Mouse (Mus musculus) midbrain, embryonic 16.5 days (tissue): ENCODE measurements at regions not wholly inside any gene's neighbourhood (a gene's known extent, or its start where the extent isn't known, plus 50 kb on each side); places are given as distances from the start of the nearest gene placed in this dataset.

Experiments used
- ATAC-seq: fragments of 200-750 bp; cut with Nextera tagmentation; 2 replicates; pipeline ENCODE4 v1.8.0; 2017; ENCODE audit warnings: moderate TSS enrichment
- H3K27ac ChIP-seq: fragments of 300-500 bp; sonication (generic); 2 replicates; pipeline ENCODE4 v1.5.1; 2014; ENCODE audit warnings: mild to moderate bottlenecking, low read length, mixed read lengths
- H3K27me3 ChIP-seq: fragments of 300-500 bp; sonication (generic); 2 replicates; pipeline ENCODE4 v1.6.1; 2014; ENCODE audit warnings: low read depth, low read length, mixed read lengths; ENCODE audit not compliant: control insufficient read depth, insufficient read depth
- H3K36me3 ChIP-seq: fragments of 300-500 bp; sonication (generic); 2 replicates; pipeline ENCODE4 v1.6.1; 2014; ENCODE audit warnings: mild to moderate bottlenecking, low read length, moderate library complexity, mixed read lengths; ENCODE audit not compliant: control insufficient read depth, insufficient read depth
- H3K4me1 ChIP-seq: fragments of 300-500 bp; sonication (generic); 2 replicates; pipeline ENCODE4 v1.6.1; 2014; ENCODE audit warnings: mild to moderate bottlenecking, low read length, mixed read lengths; ENCODE audit not compliant: control insufficient read depth, insufficient read depth
- H3K4me2 ChIP-seq: fragments of 300-500 bp; sonication (generic); 2 replicates; pipeline ENCODE4 v1.6.1; 2014; ENCODE audit warnings: mild to moderate bottlenecking, low read length, mixed read lengths
- H3K4me3 ChIP-seq: fragments of 300-500 bp; sonication (generic); 2 replicates; pipeline ENCODE4 v1.5.1; 2014; ENCODE audit warnings: low read depth, mild to moderate bottlenecking, low read length, moderate library complexity, mixed read lengths
- H3K9ac ChIP-seq: fragments of 300-500 bp; sonication (generic); 2 replicates; pipeline ENCODE4 v1.6.1; 2014; ENCODE audit warnings: low read depth, low read length, mixed read lengths
- H3K9me3 ChIP-seq: fragments of 300-500 bp; sonication (generic); replicated peaks from 2 replicates; pipeline ENCODE4 v1.6.1; 2014; ENCODE audit warnings: mild to moderate bottlenecking, low read length, mixed read lengths; ENCODE audit not compliant: control insufficient read depth, poor library complexity, severe bottlenecking
- WGBS: fragments of 180-500 bp; shearing (Covaris S2); extraction: QIAGEN DNeasy Blood & Tissue Kit; methylation state at CpG from one replicate; pipeline ENCODE4 v1.1.7; 2014; 5-methylcytosine and 5-hydroxymethylcytosine counted together

GRCm38 (mm10) chr12:110186381-110186780 is 92.5 kb upstream of the Dio3 start:
- Histone ChIP-seq H3K9ac (no peak overlapping the region), H3K4me1 (peaks cover 26% of the 10 kb centered on the region), H3K9me3 (no peaks in the 10 kb centered on the region), H3K4me3 (no peak overlapping the region), H3K4me2 (no peak overlapping the region), H3K27ac (no peak overlapping the region), H3K36me3 (no peaks in the 10 kb centered on the region), H3K27me3 (peaks cover 36% of the 10 kb centered on the region)
- ATAC-seq = no peak
- 17% methylated on average over 3 of the region's 3 CpGs for WGBS

- H3K9me3 ChIP-seq = no peaks in the 10 kb centered on the region
- H3K27me3 ChIP-seq = peaks cover 36% of the 10 kb centered on the region
- no peak overlapping the region for H3K27ac ChIP-seq
- no peaks in the 10 kb centered on the region for H3K36me3 ChIP-seq
- no peak for ATAC-seq
- WGBS = 8% methylated on average over 10 of the region's 10 CpGs
- H3K9ac ChIP-seq = no peak overlapping the region
- H3K4me2 ChIP-seq = no peak overlapping the region
- no peak overlapping the region for H3K4me3 ChIP-seq
- peaks cover 26% of the 10 kb centered on the region for H3K4me1 ChIP-seq
These were observed 92.0 kb upstream of the Dio3 start for GRCm38 (mm10) chr12:110186911-110187245.

- 0 out of 2 replicates have a peak overlapping the region, but pooled peaks have one; percentile 34 for H3K9ac ChIP-seq
- WGBS = 3% methylated on average over 49 of the region's 49 CpGs
- peaks cover 40% of the 10 kb centered on the region for H3K27me3 ChIP-seq
- no peaks in the 10 kb centered on the region for H3K9me3 ChIP-seq
- H3K4me2 ChIP-seq = peak overlapping the region; percentile 44
- peaks cover 26% of the 10 kb centered on the region for H3K4me1 ChIP-seq
- H3K4me3 ChIP-seq = peak overlapping the region; percentile 24
- no peak for ATAC-seq
- H3K36me3 ChIP-seq = no peaks in the 10 kb centered on the region
- peak overlapping the region; percentile 28; the same call in 1 of the 2 replicates for H3K27ac ChIP-seq
These were observed 91.4 kb upstream of the Dio3 start for GRCm38 (mm10) chr12:110187246-110188135.

- peaks cover 26% of the 10 kb centered on the region for H3K4me1 ChIP-seq
- peak overlapping the region; percentile 42; the same call in 1 of the 2 replicates for H3K27ac ChIP-seq
- H3K4me3 ChIP-seq = peak overlapping the region; percentile 24; the same call in 1 of the 2 replicates
- 4% methylated on average over 28 of the region's 29 CpGs for WGBS
- peaks cover 40% of the 10 kb centered on the region for H3K27me3 ChIP-seq
- peak overlapping the region; percentile 44 for H3K4me2 ChIP-seq
- no peaks in the 10 kb centered on the region for H3K36me3 ChIP-seq
- H3K9me3 ChIP-seq = no peaks in the 10 kb centered on the region
- ATAC-seq = no peak
- peak overlapping the region; percentile 40; the same call in 1 of the 2 replicates for H3K9ac ChIP-seq
These were observed 90.7 kb upstream of the Dio3 start for GRCm38 (mm10) chr12:110188136-110188631.

GRCm38 (mm10) chr12:110188641-110189328 is 90.1 kb upstream of the Dio3 start:
- 2% methylated on average over 39 of the region's 39 CpGs for WGBS
- Histone ChIP-seq H3K4me1 (peaks cover 23% of the 10 kb centered on the region), H3K4me3 (peak overlapping the region; percentile 19; the same call in 1 of the 2 replicates), H3K27me3 (peaks cover 40% of the 10 kb centered on the region), H3K27ac (peak overlapping the region; percentile 42; the same call in 1 of the 2 replicates), H3K9ac (peak overlapping the region; percentile 40), H3K36me3 (no peaks in the 10 kb centered on the region), H3K9me3 (no peaks in the 10 kb centered on the region), H3K4me2 (peak overlapping the region; percentile 44)
- ATAC-seq = no peak; the same call in 1 of the 2 replicates

GRCm38 (mm10) chr12:110189329-110189642 is 89.6 kb upstream of the Dio3 start:
- no peak for ATAC-seq
- Histone ChIP-seq H3K27ac (no peak overlapping the region), H3K27me3 (peaks cover 40% of the 10 kb centered on the region), H3K36me3 (no peaks in the 10 kb centered on the region), H3K9me3 (no peaks in the 10 kb centered on the region), H3K4me3 (peak overlapping the region; percentile 6; the same call in 1 of the 2 replicates), H3K4me1 (peaks cover 22% of the 10 kb centered on the region), H3K9ac (peak overlapping the region; percentile 40; the same call in 1 of the 2 replicates), H3K4me2 (peak overlapping the region; percentile 44)
- 0% methylated on average over 19 of the region's 19 CpGs for WGBS

- no peaks in the 10 kb centered on the region for H3K9me3 ChIP-seq
- 54% methylated on average over 8 of the region's 8 CpGs for WGBS
- no peak overlapping the region for H3K4me2 ChIP-seq
- ATAC-seq = no peak
- H3K4me1 ChIP-seq = peaks cover 22% of the 10 kb centered on the region
- no peak overlapping the region for H3K27ac ChIP-seq
- no peak overlapping the region for H3K9ac ChIP-seq
- H3K36me3 ChIP-seq = no peaks in the 10 kb centered on the region
- peaks cover 30% of the 10 kb centered on the region for H3K27me3 ChIP-seq
- no peak overlapping the region for H3K4me3 ChIP-seq
These were observed 86.7 kb upstream of the Dio3 start for GRCm38 (mm10) chr12:110192186-110192585.

- WGBS = 81% methylated on average over 3 of the region's 3 CpGs
- Histone ChIP-seq H3K27me3 (no peaks in the 10 kb centered on the region), H3K4me3 (no peak overlapping the region), H3K27ac (no peak overlapping the region), H3K9me3 (no peaks in the 10 kb centered on the region), H3K9ac (no peak overlapping the region), H3K36me3 (no peaks in the 10 kb centered on the region), H3K4me2 (no peak overlapping the region), H3K4me1 (no peaks in the 10 kb centered on the region)
- ATAC-seq = no peak
These were observed 81.5 kb upstream of the Dio3 start for GRCm38 (mm10) chr12:110197366-110197765.

- no peaks in the 10 kb centered on the region for H3K9me3 ChIP-seq
- no peaks in the 10 kb centered on the region for H3K4me1 ChIP-seq
- H3K9ac ChIP-seq = no peak overlapping the region
- 94% methylated on average over 7 of the region's 7 CpGs for WGBS
- no peak overlapping the region for H3K4me2 ChIP-seq
- H3K4me3 ChIP-seq = no peak overlapping the region
- H3K36me3 ChIP-seq = no peaks in the 10 kb centered on the region
- H3K27me3 ChIP-seq = no peaks in the 10 kb centered on the region
- H3K27ac ChIP-seq = no peak overlapping the region
- ATAC-seq = no peak
These were observed 78.4 kb upstream of the Dio3 start for GRCm38 (mm10) chr12:110200471-110200870.
